ENCODE assay signal across 8 mouse cellular contexts in the genomic region with DNA sequence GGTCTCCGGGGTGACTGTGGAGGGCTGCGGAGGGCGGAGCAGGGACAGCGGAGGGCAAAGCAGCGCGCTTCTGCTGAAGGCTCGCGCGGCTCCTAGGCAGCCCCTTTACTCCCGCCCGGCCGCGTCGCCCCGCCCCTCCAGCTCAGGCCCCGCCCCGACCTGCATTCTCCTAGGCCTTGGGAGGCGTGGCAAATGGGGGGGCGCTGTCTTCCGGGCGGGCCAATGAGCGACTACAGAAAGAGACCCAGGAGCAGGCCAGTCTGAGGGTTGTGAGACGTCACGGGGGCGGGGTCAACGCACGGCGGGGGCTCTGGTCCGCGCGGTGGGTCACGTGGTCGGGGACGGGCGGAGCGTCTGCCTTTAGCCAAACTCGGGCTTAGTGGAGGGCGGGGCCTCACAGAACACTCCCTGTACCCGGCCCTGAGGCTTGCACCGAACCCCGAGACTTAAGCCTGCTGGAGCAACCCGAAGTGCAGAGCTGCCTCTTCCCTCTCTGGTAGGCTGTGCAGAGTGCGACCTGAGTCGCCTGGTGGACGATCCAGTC. TPM values are rescaled to one million over a fixed set of nuclear protein-coding genes. Genes with fewer than 3 reads are reported as not detected.
A peak's percentile ranks its signal among the peaks of the same experiment; 100 is the strongest.
DNase-seq lines count a peak whose midpoint lies in the region; ATAC-seq and TF ChIP-seq lines count a peak whose summit lies in the region.

A gene (minus strand): TSS at position 276 of the 544 bp plus-strand sequence.

- peak; percentile 76 for DNase-seq in MN1 (ENCODE audit: low spot score)
- peak; percentile 98 for DNase-seq in cerebellum, adult 9-10 months
- DNase-seq in hindbrain, embryonic 10.5 days (ENCODE audit: low spot score), result peak; percentile 95
- DNase-seq in layer of hippocampus, adult 9-11 months, result peak; percentile 98
- DNase-seq in lung, postnatal 0 days (ENCODE audit: low spot score), result peak; percentile 96
- peak; percentile 84 for DNase-seq in ovary, postnatal 14 days (ENCODE audit: low spot score)
- DNase-seq in thymus, postnatal 14 days, result peak; percentile 97

- TF ChIP-seq EP300 in lung, postnatal 0 days (IDR thresholded peaks at IDR 0.05), result no peak

- no peaks in the 10 kb centered on the region for H3K27me3 ChIP-seq in hindbrain, embryonic 10.5 days (ENCODE audit: insufficient read depth, poor library complexity, severe bottlenecking)
- no peaks in the 10 kb centered on the region for H3K27me3 ChIP-seq in lung, postnatal 0 days (replicated peaks; ENCODE audit: insufficient read depth, low read length)

- TF ChIP-seq CTCF in lung, postnatal 0 days (IDR thresholded peaks at IDR 0.05), result peak; percentile 9; the same call in 1 of the 2 replicates

- no peaks in the 10 kb centered on the region for H3K36me3 ChIP-seq in hindbrain, embryonic 10.5 days
- no peaks in the 10 kb centered on the region for H3K36me3 ChIP-seq in lung, postnatal 0 days (ENCODE audit: insufficient read depth, low read length)

- H3K4me3 ChIP-seq in hindbrain, embryonic 10.5 days, result peak within 1 kb of the TSS; percentile 57
- peak within 1 kb of the TSS; percentile 49 for H3K4me3 ChIP-seq in lung, postnatal 0 days (ENCODE audit: low read depth, low read length)

- 18% methylated on average over 45 of the region's 45 CpGs for WGBS in hindbrain, embryonic 10.5 days
- whole genome bisulfite sequencing in lung, postnatal 0 days, result 9% methylated on average over 28 of the region's 45 CpGs

- ATAC-seq in frontal cortex, adult (ENCODE audit: low TSS enrichment), result peak; percentile 95
- peak; percentile 98 for ATAC-seq in lung, postnatal 0 days

- peak within 1 kb of the TSS; percentile 90 for H3K27ac ChIP-seq in hindbrain, embryonic 10.5 days
- H3K27ac ChIP-seq in lung, postnatal 0 days (ENCODE audit: low read length), result peak within 1 kb of the TSS; percentile 95

- no peaks in the 10 kb centered on the region for H3K4me1 ChIP-seq in hindbrain, embryonic 10.5 days (replicated peaks)
- H3K4me1 ChIP-seq in lung, postnatal 0 days (ENCODE audit: insufficient read depth, low read depth, low read length), result no peaks in the 10 kb centered on the region

- H3K9me3 ChIP-seq in hindbrain, embryonic 10.5 days, result no peaks in the 10 kb centered on the region
- no peaks in the 10 kb centered on the region for H3K9me3 ChIP-seq in lung, postnatal 0 days (ENCODE audit: low read length)

- peak within 1 kb of the TSS; percentile 51; the same call in 1 of the 2 replicates for H3K9ac ChIP-seq in lung, postnatal 0 days (replicated peaks; ENCODE audit: low read depth)

- H3K4me2 ChIP-seq in lung, postnatal 0 days (replicated peaks; ENCODE audit: low read depth, low read length), result peak within 1 kb of the TSS; percentile 58

RNA-seq across cellular contexts. Expression of the gene that starts here (rescaled TPM):
- polyA plus RNA-seq in hindbrain, embryonic 10.5 days (2016; fragmentation: Nextera tagmentation; extraction: Ambion mirVana), result 6.1 and 8.9 TPM in 2 replicates
- polyA plus RNA-seq in lung, postnatal 0 days (2015; fragmentation: Nextera tagmentation; extraction: Ambion mirVana), result 8.7 and 11.5 TPM in 2 replicates

Comparison
In these comparisons a context has a peak if more than half of its experiments do, and no peak if none do; other contexts are left out.
1. Peak in every context shown above with its lines: DNase-seq, ATAC-seq, H3K4me3 ChIP-seq and H3K27ac ChIP-seq.